In genomic region chr10:45335434-45336422, GRCm38 (mm10) we compare ENCODE assay signal across 8 mouse cellular contexts. TPM values are rescaled to one million over a fixed set of nuclear protein-coding genes. Genes with fewer than 3 reads are reported as not detected.
DNase-seq lines count a peak whose midpoint lies in the region; ATAC-seq and TF ChIP-seq lines count a peak whose summit lies in the region.
"Had no signal": no experiment of that assay in that cellular context is flagged by ENCODE, and none has a peak within 500 bp of the region (broad histone marks: within the 10 kb centered on the region; RNA-seq: fewer than 3 reads in every experiment).

Gene Bves, plus strand, starts transcription at chr10:45335772.

- 2% methylated on average over 93 of the region's 116 CpGs for WGBS in forebrain, embryonic 14.5 days
- WGBS in neural tube, embryonic 11.5 days = 1% methylated on average over 89 of the region's 116 CpGs

- H3K4me1 ChIP-seq in forebrain, embryonic 14.5 days (ENCODE audit: control insufficient read depth, insufficient read depth, low read length) = peaks cover 4% of the 10 kb centered on the region; the same call in 1 of the 2 replicates
- H3K4me1 ChIP-seq in neural tube, embryonic 11.5 days (ENCODE audit: control insufficient read depth, insufficient read depth, low read length) = no peaks in the 10 kb centered on the region; the same call in 1 of the 2 replicates

- H3K79me2 ChIP-seq in C2C12 (ENCODE audit: control insufficient read depth, insufficient read depth) = peaks cover 47% of the 10 kb centered on the region

- no peaks in the 10 kb centered on the region for H3K27me3 ChIP-seq in C2C12 (ENCODE audit: control insufficient read depth, insufficient read depth, insufficient read length)
- H3K27me3 ChIP-seq in forebrain, embryonic 14.5 days (replicated peaks; ENCODE audit: control insufficient read depth, insufficient read depth, low read length) = peaks cover 27% of the 10 kb centered on the region
- peaks cover 2% of the 10 kb centered on the region; the same call in 1 of the 2 replicates for H3K27me3 ChIP-seq in neural tube, embryonic 11.5 days (ENCODE audit: control insufficient read depth, insufficient read depth, low read length)

- H3K36me3 ChIP-seq in C2C12 (ENCODE audit: control insufficient read depth, insufficient read depth) = peaks cover 20% of the 10 kb centered on the region
- no peaks in the 10 kb centered on the region for H3K36me3 ChIP-seq in forebrain, embryonic 14.5 days (ENCODE audit: control insufficient read depth, insufficient read depth, low read length)
- H3K36me3 ChIP-seq in neural tube, embryonic 11.5 days (ENCODE audit: control insufficient read depth, insufficient read depth, low read length) = no peaks in the 10 kb centered on the region

- H3K27ac ChIP-seq in forebrain, embryonic 14.5 days (ENCODE audit: low read depth, low read length) = no peak within 1 kb of the TSS
- no peak within 1 kb of the TSS for H3K27ac ChIP-seq in neural tube, embryonic 11.5 days (ENCODE audit: low read depth, low read length)

- peak within 1 kb of the TSS; percentile 88 for H3ac ChIP-seq in C2C12 (ENCODE audit: control insufficient read depth, insufficient read length, low read depth)

- intact Hi-C loops in heart, postnatal 14 days (cut with DNase I) = no loop called here
- intact Hi-C loops in left cerebral cortex, postnatal 36 days (cut with DNase I) = no loop called here

- H3K4me3 ChIP-seq in C2C12 (ENCODE audit: insufficient read depth, poor library complexity, severe bottlenecking) = peak within 1 kb of the TSS; percentile 66
- H3K4me3 ChIP-seq in forebrain, embryonic 14.5 days (ENCODE audit: low read depth, low read length) = peak within 1 kb of the TSS; percentile 61
- peak within 1 kb of the TSS; percentile 56 for H3K4me3 ChIP-seq in neural tube, embryonic 11.5 days (ENCODE audit: low read depth, low read length)

- H3K79me3 ChIP-seq in C2C12 (ENCODE audit: low read depth) = peaks cover 29% of the 10 kb centered on the region

- TF ChIP-seq CTCF in C2C12 (IDR thresholded peaks at IDR 0.05; ENCODE audit: control insufficient read depth, insufficient read depth, insufficient read length) = peak; percentile 8

- DNase-seq in ES-CJ7 (ENCODE audit: low read depth, low spot score) = peak; percentile 51
- DNase-seq in forebrain, embryonic 14.5 days (ENCODE audit: low spot score) = peak; percentile 49
- peak; percentile 63 to 69 for DNase-seq in heart, postnatal 14 days
- peak; percentile 20 to 24 for DNase-seq in left cerebral cortex, postnatal 36 days (ENCODE audit: low spot score in 2 of 2)
- DNase-seq in neural tube, embryonic 11.5 days (ENCODE audit: low spot score) = peak; percentile 77
- peak; percentile 43 for DNase-seq in thymus, postnatal 4 days

- peak within 1 kb of the TSS; percentile 56 for H3K9ac ChIP-seq in forebrain, embryonic 14.5 days (ENCODE audit: low read length)
- peak within 1 kb of the TSS; percentile 69 for H3K9ac ChIP-seq in neural tube, embryonic 11.5 days (ENCODE audit: low read length)

- peak within 1 kb of the TSS; percentile 93 for H3K4me2 ChIP-seq in forebrain, embryonic 14.5 days (ENCODE audit: low read length)
- peak within 1 kb of the TSS; percentile 92 for H3K4me2 ChIP-seq in neural tube, embryonic 11.5 days (ENCODE audit: low read depth)

- ATAC-seq in forebrain, embryonic 14.5 days = peak; percentile 74
- ATAC-seq in neural tube, embryonic 11.5 days (ENCODE audit: insufficient read depth, low FRiP score, low TSS enrichment) = peak; percentile 86

- no peaks in the 10 kb centered on the region for H3K9me3 ChIP-seq in forebrain, embryonic 14.5 days (replicated peaks; ENCODE audit: control insufficient read depth, low read length)
- no peaks in the 10 kb centered on the region for H3K9me3 ChIP-seq in neural tube, embryonic 11.5 days (ENCODE audit: control insufficient read depth, low read length)

TF ChIP-seq in C2C12, 6 proteins besides CTCF, POLR2A, EP300 and RAD21:
- TF ChIP-seq FOSL1 (IDR thresholded peaks at IDR 0.05; ENCODE audit: insufficient read depth, low read length, poor library complexity, severe bottlenecking) = no peak
- no peak for TF ChIP-seq CEBPB (IDR thresholded peaks at IDR 0.05; ENCODE audit: low read depth)
- TF ChIP-seq MYOD1 (IDR thresholded peaks at IDR 0.05; ENCODE audit: control insufficient read depth, insufficient read length, low read depth) = no peak
- no peak for TF ChIP-seq USF1 (IDR thresholded peaks at IDR 0.05; ENCODE audit: low read depth)
- no peak for TF ChIP-seq MAX (IDR thresholded peaks at IDR 0.05)
- no peak for TF ChIP-seq MYOG (IDR thresholded peaks at IDR 0.05; ENCODE audit: control insufficient read depth, extremely low read depth, insufficient read length)

RNA-seq across cellular contexts. Expression of gene Bves, which starts in this region (rescaled TPM):
- 35.4 TPM for polyA plus RNA-seq in C2C12 (2012; fragmentation: generic; extraction: Trizol)
- polyA plus RNA-seq in forebrain, embryonic 14.5 days (2014; fragmentation: Nextera tagmentation; extraction: Ambion mirVana) = 0.44 and 0.88 TPM in 2 replicates
- 10 to 100 TPM; 42.1 to 42.8 TPM for total RNA-seq in heart, postnatal 14 days (2021)
- total RNA-seq in left cerebral cortex, postnatal 36 days (2021) = 1 to 10 TPM in 1 of 2 experiments, under 1 TPM in 1; 0.47 to 1.2 TPM
- polyA plus RNA-seq in neural tube, embryonic 11.5 days (2014; fragmentation: Nextera tagmentation; extraction: Ambion mirVana) = 3.0 and 3.1 TPM in 2 replicates
- total RNA-seq: common myeloid progenitor, adult 5-6 weeks had no signal

Comparison
In these comparisons a context has a peak if more than half of its experiments do, and no peak if none do; other contexts are left out.
1. RNA of gene Bves (total RNA-seq): 42.1 to 42.8 TPM in heart, postnatal 14 days; 0.47 to 1.2 TPM in left cerebral cortex, postnatal 36 days; every median in the first group is over 10 times any median in the second.
2. Peak in DNase-seq, ATAC-seq, H3K4me3 ChIP-seq, H3K9ac ChIP-seq and H3K4me2 ChIP-seq in forebrain, embryonic 14.5 days; RNA of the gene not detected or under 1 TPM.
3. DNase-seq: peak in every context shown above with its lines; median percentile 77 in neural tube, embryonic 11.5 days; 66 in heart, postnatal 14 days; 51 in ES-CJ7; 49 in forebrain, embryonic 14.5 days; 43 in thymus, postnatal 4 days; 22 in left cerebral cortex, postnatal 36 days.
4. Peak in every context shown above with its lines, with median percentiles within 50 percentile points of each other: H3K4me3 ChIP-seq.